Mouse (Mus musculus) heart, adult 2 months (tissue): ENCODE results near the gene Glul. TPM values are rescaled to one million over a fixed set of nuclear protein-coding genes. Genes with fewer than 3 reads are reported as not detected.

ENCODE experiments used
- DNase-seq, 2 experiments: peaks; one replicate each; pipeline ENCODE4 v3.0.0; 2021
- H3K27ac ChIP-seq: fragments of 200-600 bp; 2 replicates; pipeline ENCODE4 v1.8.1; 2022
- H3K27me3 ChIP-seq: fragments of 200-500 bp; 2 replicates; pipeline ENCODE4 v1.6.1; 2012; ENCODE audit warnings: mild to moderate bottlenecking, low read length, inconsistent platforms, mixed read lengths; ENCODE audit not compliant: control insufficient read depth, insufficient read depth
- H3K36me3 ChIP-seq: fragments of 200-500 bp; 2 replicates; pipeline ENCODE4 v1.6.1; 2012; ENCODE audit warnings: low read length, inconsistent platforms; ENCODE audit not compliant: control insufficient read depth, insufficient read depth
- H3K4me1 ChIP-seq: fragments of 200-500 bp; 2 replicates; pipeline ENCODE4 v1.6.1; 2011; ENCODE audit warnings: low read length; ENCODE audit not compliant: control insufficient read depth, insufficient read depth
- H3K4me3 ChIP-seq: fragments of 200-600 bp; 2 replicates; pipeline ENCODE4 v1.8.1; 2022
- H3K79me2 ChIP-seq: fragments of 200-500 bp; replicated peaks from 2 replicates; pipeline ENCODE4 v1.6.1; 2012; ENCODE audit warnings: mild to moderate bottlenecking, inconsistent platforms, low read length, moderate library complexity, mixed read lengths; ENCODE audit not compliant: control insufficient read depth, insufficient read depth
- H3K9ac ChIP-seq: fragments of 200-500 bp; 2 replicates; pipeline ENCODE4 v1.6.1; 2012; ENCODE audit warnings: low read depth, mild to moderate bottlenecking, control low read depth, inconsistent platforms, low read length, mixed read lengths
- CTCF ChIP-seq: fragments of 200-600 bp; IDR thresholded peaks from 2 replicates; pipeline ENCODE4 v1.8.1; 2022; ENCODE audit warnings: antibody characterized with exemption, mild to moderate bottlenecking, moderate library complexity
- EP300 ChIP-seq: fragments of 200-500 bp; IDR thresholded peaks from 2 replicates; pipeline ENCODE4 v1.6.1; 2011; ENCODE audit warnings: low read depth, low read length, control low read depth; ENCODE audit not compliant: insufficient read depth
- POLR2A ChIP-seq: fragments of 200-500 bp; IDR thresholded peaks from 2 replicates; pipeline ENCODE4 v1.6.1; 2011; ENCODE audit warnings: mild to moderate bottlenecking, low read depth, low read length, control low read depth; ENCODE audit not compliant: insufficient read depth
- WGBS: fragments of 180-500 bp; shearing (Covaris S2); methylation state at CpG from one replicate; pipeline ENCODE4 v1.1.7; 2018; 5-methylcytosine and 5-hydroxymethylcytosine counted together
- intact Hi-C: fragments of 180-260 bp; cut with DNase I; formaldehyde crosslinking; loops from one replicate; pipeline ENCODE4 v1.15.1; 2025
- microRNA-seq, 2 experiments: library from miRNA; unstranded; fragments of <30 nt; microRNA quantifications; one replicate each; pipeline ENCODE4 v1.2.0; 2021
- polyA plus RNA-seq: library from polyadenylated mRNA; depleted of rRNA; stranded (reverse); fragments of >200 nt; gene quantifications from 2 replicates; pipeline ENCODE4 v1.2.3, GENCODE M21; 2012; rRNA removed
- total RNA-seq, 2 experiments: library from RNA; stranded (reverse); gene quantifications; 2 replicates each; pipeline ENCODE4 v1.2.3; 2021

Glul gene
- total and polyA plus RNA-seq, 3 experiments = 344 to 679 (median 406) TPM

DNA sequence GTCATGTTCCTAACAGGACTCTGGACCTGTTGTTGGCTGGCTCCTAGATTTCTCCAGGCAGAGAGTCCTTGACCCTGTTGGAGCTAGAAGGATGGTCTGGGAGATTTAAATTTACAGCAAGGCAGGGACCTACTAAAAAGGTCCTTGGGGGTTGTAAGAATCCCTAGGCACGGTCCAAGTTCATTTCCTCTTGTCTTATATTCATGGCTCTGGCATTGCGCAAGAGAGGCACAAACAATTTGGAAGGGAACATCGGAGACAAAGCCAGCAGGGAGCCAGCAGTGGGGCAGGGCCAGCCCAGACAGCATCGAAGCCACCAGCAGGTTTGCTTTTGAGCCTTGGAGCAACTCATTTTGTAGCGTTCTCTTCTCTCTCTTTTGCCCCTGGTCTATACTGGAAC lies 45.4 kb downstream of the Glul start:
- H3K4me3 ChIP-seq = no peak overlapping the region
- WGBS = 52% methylated on average over 5 of the region's 5 CpGs
- TF ChIP-seq EP300 (no peak), POLR2A (no peak), CTCF (no peak)
- H3K9ac ChIP-seq = no peak overlapping the region
- H3K27ac ChIP-seq = no peak overlapping the region
- intact Hi-C loops = no loop called here
- DNase-seq = peak; percentile 40 to 64
- no peaks in the 10 kb centered on the region for H3K36me3 ChIP-seq
- no peaks in the 10 kb centered on the region for H3K27me3 ChIP-seq
- no peaks in the 10 kb centered on the region for H3K79me2 ChIP-seq
- no peaks in the 10 kb centered on the region for H3K4me1 ChIP-seq

DNA sequence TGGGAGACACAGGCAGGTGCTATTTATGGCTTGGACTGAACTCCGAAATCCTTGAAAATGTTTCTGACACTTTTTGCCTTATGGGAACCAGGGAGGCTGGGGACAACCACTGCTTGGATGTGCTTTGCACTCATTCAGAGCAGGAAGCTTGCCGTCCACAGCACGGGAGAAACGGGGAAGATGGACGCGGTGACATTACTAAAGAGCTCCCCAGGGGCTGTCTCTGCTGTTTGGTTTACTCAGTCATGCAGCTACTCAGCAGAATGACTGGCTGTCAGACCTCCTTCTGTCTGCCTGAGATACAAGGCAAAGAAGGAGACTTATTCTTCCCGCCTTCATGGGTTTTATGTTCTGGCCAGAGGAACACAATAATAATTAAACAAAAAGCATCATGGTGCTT lies 47.2 kb downstream of the Glul start:
- no peaks in the 10 kb centered on the region for H3K4me1 ChIP-seq
- H3K4me3 ChIP-seq = no peak overlapping the region
- H3K9ac ChIP-seq = no peak overlapping the region
- no peak overlapping the region for H3K27ac ChIP-seq
- WGBS = 51% methylated on average over 7 of the region's 7 CpGs
- no peaks in the 10 kb centered on the region for H3K36me3 ChIP-seq
- DNase-seq = no peak
- intact Hi-C loops = no loop called here
- H3K79me2 ChIP-seq = no peaks in the 10 kb centered on the region
- no peak for TF ChIP-seq POLR2A
- no peaks in the 10 kb centered on the region for H3K27me3 ChIP-seq

GRCm38 (mm10) chr1:153947837-153948236 lies 48.1 kb downstream of the Glul start:
- 91% methylated on average over 6 of the region's 6 CpGs for WGBS

DNA sequence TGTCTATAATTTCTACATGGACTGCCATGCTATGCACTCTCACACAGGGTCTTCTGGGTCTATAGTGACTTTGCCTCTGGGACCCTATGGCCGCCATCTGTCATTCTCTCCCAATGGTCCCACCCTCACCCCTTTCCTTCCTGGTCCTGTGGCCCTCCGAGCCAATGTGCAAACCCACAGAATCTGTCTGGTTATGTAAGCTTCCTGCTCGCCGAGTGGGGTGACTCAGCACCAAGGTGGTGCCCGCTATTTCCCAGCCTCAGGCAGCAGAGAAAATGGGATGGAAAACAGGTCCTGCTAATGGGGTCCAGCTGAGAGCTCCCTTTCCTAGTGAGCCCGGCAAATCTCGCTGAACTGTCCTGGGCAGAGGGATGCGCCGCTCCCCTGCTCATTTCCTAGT lies 53.5 kb downstream of the Glul start:
- Histone ChIP-seq H3K79me2 (no peaks in the 10 kb centered on the region), H3K36me3 (no peaks in the 10 kb centered on the region), H3K4me3 (no peak overlapping the region), H3K4me1 (no peaks in the 10 kb centered on the region), H3K9ac (no peak overlapping the region), H3K27me3 (no peaks in the 10 kb centered on the region), H3K27ac (no peak overlapping the region)
- no peak for DNase-seq
- intact Hi-C loops = no loop called here
- no peak for TF ChIP-seq EP300
- WGBS = 83% methylated on average over 9 of the region's 9 CpGs

More at GRCm38 (mm10) chr1:153947837-153948236, 48.1 kb downstream of the Glul start:
- Histone ChIP-seq H3K9ac (no peak overlapping the region), H3K36me3 (no peaks in the 10 kb centered on the region), H3K4me1 (no peaks in the 10 kb centered on the region), H3K4me3 (no peak overlapping the region), H3K27me3 (no peaks in the 10 kb centered on the region), H3K79me2 (no peaks in the 10 kb centered on the region), H3K27ac (no peak overlapping the region)
- intact Hi-C loops = no loop called here
- TF ChIP-seq CTCF (no peak), POLR2A (no peak), EP300 (no peak)
- DNase-seq = no peak

GRCm38 (mm10) chr1:153953797-153954196 lies 54.1 kb downstream of the Glul start:
- 80% methylated on average over 6 of the region's 6 CpGs for WGBS
- Histone ChIP-seq H3K79me2 (no peaks in the 10 kb centered on the region), H3K36me3 (no peaks in the 10 kb centered on the region), H3K4me1 (no peaks in the 10 kb centered on the region), H3K27ac (no peak overlapping the region), H3K9ac (no peak overlapping the region), H3K27me3 (no peaks in the 10 kb centered on the region), H3K4me3 (no peak overlapping the region)
- intact Hi-C loops = no loop called here
- TF ChIP-seq CTCF (no peak), EP300 (no peak), POLR2A (no peak)
- no peak for DNase-seq

GRCm38 (mm10) chr1:153957850-153958249 lies 58.1 kb downstream of the Glul start:
- TF ChIP-seq EP300 (no peak), POLR2A (no peak), CTCF (no peak)
- no peaks in the 10 kb centered on the region for H3K4me1 ChIP-seq
- H3K9ac ChIP-seq = no peak overlapping the region
- no peak overlapping the region for H3K4me3 ChIP-seq
- no peaks in the 10 kb centered on the region for H3K36me3 ChIP-seq
- H3K79me2 ChIP-seq = no peaks in the 10 kb centered on the region
- DNase-seq = no peak
- intact Hi-C loops = no loop called here
- no peak overlapping the region for H3K27ac ChIP-seq
- whole genome bisulfite sequencing = 73% methylated on average over 1 of the region's 1 CpGs
- H3K27me3 ChIP-seq = no peaks in the 10 kb centered on the region

Small RNA genes lying within 50 kb of the gene (microRNA-seq; reads per million reads assigned to microRNA genes)
- gene Mir8114 = 36.7 to 63.4 reads per million in 2 experiments

Other genes with a start within 250 kb of the Glul start
- gene Rgs8, start 246.9 kb upstream of the Glul start, total RNA-seq = not detected
- 0.06 TPM in 2 replicates for gene Rgs8, start 246.9 kb upstream of the Glul start, polyA plus RNA-seq
- 1 to 10 TPM; 1.4 to 1.9 TPM for gene Rgs16, start 159.6 kb upstream of the Glul start, total RNA-seq
- gene Rgs16, start 159.6 kb upstream of the Glul start, polyA plus RNA-seq = 0.80 and 1.3 TPM in 2 replicates
- gene Rnasel, start 150.5 kb upstream of the Glul start, total RNA-seq = 1 to 10 TPM; 4.1 to 4.6 TPM
- 2.5 and 4.4 TPM in 2 replicates for gene Rnasel, start 150.5 kb upstream of the Glul start, polyA plus RNA-seq
- not detected for gene Rgsl1, start 55.8 kb upstream of the Glul start, total RNA-seq
- gene Rgsl1, start 55.8 kb upstream of the Glul start, polyA plus RNA-seq = 0.15 TPM in 1 of 2 replicates, not detected in the other
- gene Teddm1b, start 25.6 kb upstream of the Glul start, total RNA-seq = not detected
- gene Teddm1b, start 25.6 kb upstream of the Glul start, polyA plus RNA-seq = not detected in 2 replicates
- gene Teddm1a, start 8.2 kb upstream of the Glul start, total RNA-seq = not detected
- gene Teddm1a, start 8.2 kb upstream of the Glul start, polyA plus RNA-seq = not detected in 2 replicates
- gene Teddm2, start 284 bp downstream of the Glul start, total RNA-seq = under 1 TPM; 0.91 TPM
- gene Teddm2, start 284 bp downstream of the Glul start, polyA plus RNA-seq = 0.49 and 1.00 TPM in 2 replicates